Mouse (Mus musculus): Measurements from ENCODE around the gene Lbhd2. TPM values are rescaled to one million over a fixed set of nuclear protein-coding genes. Genes with fewer than 3 reads are reported as not detected.

Gene Lbhd2
- polyA plus RNA-seq (2016; fragmentation: Nextera tagmentation; extraction: Ambion mirVana) = 0.60 and 1.2 TPM in 2 replicates

DNA sequence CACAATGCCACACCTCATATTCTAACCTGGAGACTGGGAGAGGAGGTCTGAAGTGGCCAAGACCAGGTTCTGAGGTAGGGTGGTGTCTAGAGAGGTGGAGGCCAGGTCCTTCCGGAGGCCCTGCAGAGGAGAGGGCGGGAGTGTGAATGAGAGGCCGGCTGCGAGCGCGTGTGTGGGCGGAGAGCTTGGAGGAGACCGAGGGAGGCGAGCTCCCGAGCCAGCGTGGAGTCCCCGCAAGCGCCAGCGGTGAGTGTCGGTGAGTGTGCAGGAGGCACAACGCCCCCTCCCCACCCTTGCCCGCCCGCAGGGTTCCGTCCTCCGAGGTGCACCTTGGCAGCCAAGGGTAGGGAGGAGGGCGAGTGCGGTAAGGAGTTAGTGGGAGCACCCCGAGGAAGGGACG, at the start of gene Lbhd2:
TSS of gene Lbhd2 (plus strand) at position 188 of the 400 bp plus-strand sequence.
- ATAC-seq (ENCODE audit: insufficient number of reproducible peaks, insufficient read depth, low FRiP score, low TSS enrichment) = no peak
- H3K4me2 ChIP-seq (replicated peaks) = peak within 1 kb of the TSS; percentile 37
- H3K36me3 ChIP-seq = no peaks in the 10 kb centered on the region
- H3K4me3 ChIP-seq = peak within 1 kb of the TSS; percentile 25; the same call in 1 of the 2 replicates
- H3K4me1 ChIP-seq = 0 out of 2 replicates have a peak, but pooled peaks cover 4% of the 10 kb centered on the region
- no peak within 1 kb of the TSS for H3K9ac ChIP-seq
- H3K9me3 ChIP-seq = no peaks in the 10 kb centered on the region
- 4% methylated on average over 24 of the region's 24 CpGs for WGBS
- peaks cover 42% of the 10 kb centered on the region for H3K27me3 ChIP-seq
- no peak within 1 kb of the TSS for H3K27ac ChIP-seq

DNA sequence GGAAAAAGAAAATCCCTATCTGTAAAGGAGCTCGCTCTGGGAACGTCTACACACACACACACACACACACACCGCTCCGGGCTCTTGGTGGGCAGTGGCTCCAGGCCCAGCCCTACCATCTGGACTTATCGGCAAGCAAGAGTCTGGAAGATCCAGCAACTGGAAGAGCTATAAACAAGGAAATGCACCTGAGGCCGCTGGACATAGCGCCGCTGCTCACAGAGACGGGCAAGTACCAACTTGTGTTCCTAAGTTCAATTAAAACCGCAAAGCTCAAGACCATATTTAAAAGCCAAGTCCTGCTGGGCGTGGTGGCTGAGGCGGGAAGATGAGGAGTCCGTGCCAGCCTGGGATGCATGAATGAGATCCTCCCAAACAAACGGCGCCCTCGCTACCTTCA, 45.9 kb upstream of the Lbhd2 start:
- H3K4me2 ChIP-seq (replicated peaks) = no peak overlapping the region
- no peaks in the 10 kb centered on the region for H3K36me3 ChIP-seq
- no peak overlapping the region for H3K27ac ChIP-seq
- no peaks in the 10 kb centered on the region for H3K9me3 ChIP-seq
- H3K27me3 ChIP-seq = no peaks in the 10 kb centered on the region
- no peak overlapping the region for H3K9ac ChIP-seq
- H3K4me3 ChIP-seq = no peak overlapping the region
- peaks cover 50% of the 10 kb centered on the region for H3K4me1 ChIP-seq
- ATAC-seq (ENCODE audit: insufficient number of reproducible peaks, insufficient read depth, low FRiP score, low TSS enrichment) = no peak
- WGBS = 88% methylated on average over 16 of the region's 16 CpGs

DNA sequence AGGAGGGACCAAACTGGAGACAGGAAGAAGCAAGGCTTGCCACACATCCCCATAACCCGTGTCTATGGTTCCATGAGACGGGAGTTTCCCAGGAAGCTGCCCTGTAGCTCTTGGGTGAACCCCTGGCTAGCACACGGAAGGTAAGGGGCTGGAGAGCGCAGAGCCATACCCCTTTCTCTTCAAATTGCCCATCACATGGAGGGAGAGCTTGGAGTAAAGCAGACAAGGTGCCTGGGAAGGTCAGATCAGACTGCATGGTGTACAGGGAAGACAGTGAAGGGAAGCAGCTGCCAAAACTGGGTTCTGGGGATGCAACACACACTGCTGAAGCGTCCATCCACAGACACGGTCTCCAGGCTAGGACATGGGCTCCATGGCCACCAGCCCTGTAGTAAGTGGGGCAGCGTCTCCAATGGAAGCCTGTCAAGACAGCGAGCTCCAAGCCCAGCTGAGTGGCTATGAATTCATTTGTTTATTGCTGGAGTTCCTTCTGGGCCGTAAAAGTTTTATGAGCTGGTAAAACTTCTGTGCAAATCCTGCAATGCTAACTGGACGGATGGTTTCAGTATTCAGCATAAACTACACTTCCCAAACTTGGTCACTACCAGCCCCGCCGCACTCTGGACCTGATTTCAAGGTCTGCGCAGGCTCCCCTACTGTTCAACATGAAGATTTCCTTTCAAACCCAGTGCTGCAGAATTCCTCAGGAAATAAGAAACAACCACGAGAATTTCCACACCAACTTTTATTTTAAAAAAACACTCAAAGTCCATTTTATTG, 45.1 kb upstream of the Lbhd2 start:
- Histone ChIP-seq H3K9me3 (no peaks in the 10 kb centered on the region), H3K27me3 (no peaks in the 10 kb centered on the region), H3K4me3 (no peak overlapping the region), H3K9ac (no peak overlapping the region), H3K36me3 (no peaks in the 10 kb centered on the region), H3K4me2 (replicated peaks) (no peak overlapping the region), H3K4me1 (peaks cover 44% of the 10 kb centered on the region), H3K27ac (no peak overlapping the region)
- WGBS = 81% methylated on average over 14 of the region's 14 CpGs
- ATAC-seq (ENCODE audit: insufficient number of reproducible peaks, insufficient read depth, low FRiP score, low TSS enrichment) = no peak

DNA sequence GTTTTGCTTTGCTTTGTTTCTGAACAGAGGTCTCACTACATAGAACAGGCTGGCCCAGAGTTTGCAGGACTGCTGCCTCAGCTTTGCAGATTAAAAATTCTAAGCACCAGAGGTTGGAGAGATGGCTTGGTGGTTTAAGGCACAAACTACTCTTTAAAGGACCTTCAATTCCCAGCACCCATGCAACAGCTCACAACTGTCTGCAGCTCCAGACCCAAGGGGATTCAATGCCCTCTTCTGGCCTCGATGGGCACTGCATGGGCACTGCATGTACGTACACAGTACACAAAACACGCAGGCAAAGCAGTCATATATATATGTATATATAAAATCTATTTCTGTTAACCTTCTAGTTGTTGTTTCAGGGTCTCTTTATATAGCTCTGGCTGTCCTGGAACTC, 42.4 kb upstream of the Lbhd2 start:
- no peak overlapping the region for H3K9ac ChIP-seq
- no peaks in the 10 kb centered on the region for H3K36me3 ChIP-seq
- no peak overlapping the region for H3K4me2 ChIP-seq (replicated peaks)
- H3K27ac ChIP-seq = no peak overlapping the region
- peaks cover 45% of the 10 kb centered on the region for H3K4me1 ChIP-seq
- H3K9me3 ChIP-seq = no peaks in the 10 kb centered on the region
- H3K4me3 ChIP-seq = no peak overlapping the region
- 91% methylated on average over 3 of the region's 3 CpGs for whole genome bisulfite sequencing
- no peak for ATAC-seq (ENCODE audit: insufficient number of reproducible peaks, insufficient read depth, low FRiP score, low TSS enrichment)
- H3K27me3 ChIP-seq = no peaks in the 10 kb centered on the region

DNA sequence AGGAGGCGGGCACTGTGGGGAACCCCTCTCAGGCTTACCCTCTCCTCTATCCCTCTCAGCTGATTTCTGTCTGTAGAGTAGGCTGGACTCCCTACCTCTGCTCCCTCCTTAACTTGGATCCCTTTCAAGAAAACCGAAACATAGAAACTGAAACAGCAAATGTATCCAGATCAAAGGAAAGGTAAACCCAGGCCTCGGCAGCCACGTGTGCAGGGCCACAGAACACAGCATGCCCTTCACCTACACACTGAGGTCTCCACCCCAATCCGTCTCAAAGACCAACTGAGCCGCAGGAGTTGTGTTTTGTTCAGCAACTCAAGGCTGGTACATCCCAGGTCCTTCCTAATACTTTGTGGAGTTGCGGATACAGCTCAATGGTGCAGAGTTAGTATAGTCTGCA, 39.5 kb upstream of the Lbhd2 start:
- H3K4me3 ChIP-seq = no peak overlapping the region
- no peaks in the 10 kb centered on the region for H3K36me3 ChIP-seq
- 88% methylated on average over 7 of the region's 7 CpGs for WGBS
- H3K4me2 ChIP-seq (replicated peaks) = no peak overlapping the region
- H3K9me3 ChIP-seq = no peaks in the 10 kb centered on the region
- no peak overlapping the region for H3K9ac ChIP-seq
- no peak overlapping the region for H3K27ac ChIP-seq
- peaks cover 54% of the 10 kb centered on the region for H3K4me1 ChIP-seq
- no peaks in the 10 kb centered on the region for H3K27me3 ChIP-seq
- ATAC-seq (ENCODE audit: insufficient number of reproducible peaks, insufficient read depth, low FRiP score, low TSS enrichment) = no peak

DNA sequence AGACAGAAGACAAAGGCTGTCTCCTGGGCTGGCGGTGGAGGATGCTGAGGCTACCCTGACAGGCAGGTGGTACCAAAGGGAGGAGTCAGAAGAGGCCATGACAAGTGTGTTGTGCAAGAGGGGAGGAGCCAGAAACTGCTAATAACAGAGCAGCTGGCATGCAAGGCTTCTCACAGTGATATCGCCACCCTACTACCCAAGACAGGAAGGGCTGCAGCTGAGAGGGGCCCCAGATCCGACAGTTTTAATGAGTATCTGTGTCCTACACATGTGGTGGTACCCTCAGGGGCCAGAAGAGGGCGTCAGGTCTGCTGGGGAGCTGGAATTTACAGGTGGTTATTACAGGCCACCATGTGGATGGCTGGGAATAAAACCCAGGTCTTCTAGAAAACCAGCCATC, 36.4 kb upstream of the Lbhd2 start:
- H3K9me3 ChIP-seq = no peaks in the 10 kb centered on the region
- no peak overlapping the region for H3K27ac ChIP-seq
- H3K9ac ChIP-seq = no peak overlapping the region
- WGBS = 54% methylated on average over 4 of the region's 4 CpGs
- H3K4me1 ChIP-seq = peaks cover 44% of the 10 kb centered on the region
- no peaks in the 10 kb centered on the region for H3K36me3 ChIP-seq
- H3K27me3 ChIP-seq = no peaks in the 10 kb centered on the region
- ATAC-seq (ENCODE audit: insufficient number of reproducible peaks, insufficient read depth, low FRiP score, low TSS enrichment) = no peak
- H3K4me3 ChIP-seq = no peak overlapping the region
- H3K4me2 ChIP-seq (replicated peaks) = no peak overlapping the region

DNA sequence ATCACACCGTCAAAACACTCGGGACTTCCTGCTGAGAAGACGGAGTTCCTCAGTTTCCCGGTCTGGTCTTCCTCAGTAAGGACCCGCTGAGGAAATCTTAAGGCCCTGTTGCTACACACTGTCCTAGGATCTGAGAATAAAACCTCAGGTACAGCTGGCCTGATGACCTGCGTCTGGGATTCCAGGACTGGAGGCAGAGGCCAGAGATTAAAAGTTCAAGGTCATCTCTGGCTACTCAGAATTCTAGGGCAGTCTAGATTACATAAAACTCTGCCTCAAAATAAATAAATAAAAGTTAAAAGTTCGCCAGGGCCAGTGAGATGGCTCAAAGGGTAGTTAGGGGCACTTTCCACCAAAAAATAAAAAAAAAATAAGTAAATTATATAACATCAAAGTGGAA, 34.7 kb upstream of the Lbhd2 start:
- Histone ChIP-seq H3K36me3 (no peaks in the 10 kb centered on the region), H3K4me1 (peaks cover 50% of the 10 kb centered on the region), H3K4me2 (replicated peaks) (no peak overlapping the region), H3K9ac (no peak overlapping the region), H3K4me3 (no peak overlapping the region), H3K27ac (no peak overlapping the region), H3K9me3 (no peaks in the 10 kb centered on the region), H3K27me3 (no peaks in the 10 kb centered on the region)
- WGBS = 81% methylated on average over 7 of the region's 7 CpGs
- no peak for ATAC-seq (ENCODE audit: insufficient number of reproducible peaks, insufficient read depth, low FRiP score, low TSS enrichment)

DNA sequence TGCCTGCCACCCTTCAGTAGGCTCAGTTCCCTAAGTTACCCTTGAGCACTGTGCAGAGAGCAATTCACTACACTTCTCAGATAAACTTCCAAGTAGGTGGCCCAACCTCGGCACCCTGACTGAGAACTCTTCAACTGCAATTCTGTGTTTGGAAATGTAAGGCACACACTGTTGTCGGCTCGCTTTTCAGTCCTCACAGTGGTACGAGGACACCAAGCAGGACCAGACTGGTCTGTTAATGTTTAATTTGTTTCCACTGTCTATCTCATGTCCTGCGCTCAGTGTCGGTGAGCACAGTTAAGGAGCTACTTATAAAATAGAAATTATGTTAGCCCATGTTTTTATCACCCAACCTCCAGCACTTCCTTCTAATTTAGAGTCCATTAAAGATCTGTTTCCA, 33.2 kb upstream of the Lbhd2 start:
- H3K4me3 ChIP-seq = no peak overlapping the region
- H3K9ac ChIP-seq = no peak overlapping the region
- no peak for ATAC-seq (ENCODE audit: insufficient number of reproducible peaks, insufficient read depth, low FRiP score, low TSS enrichment)
- H3K36me3 ChIP-seq = no peaks in the 10 kb centered on the region
- no peaks in the 10 kb centered on the region for H3K9me3 ChIP-seq
- no peak overlapping the region for H3K4me2 ChIP-seq (replicated peaks)
- no peak overlapping the region for H3K27ac ChIP-seq
- peaks cover 42% of the 10 kb centered on the region for H3K4me1 ChIP-seq
- WGBS = 81% methylated on average over 6 of the region's 6 CpGs
- H3K27me3 ChIP-seq = no peaks in the 10 kb centered on the region

DNA sequence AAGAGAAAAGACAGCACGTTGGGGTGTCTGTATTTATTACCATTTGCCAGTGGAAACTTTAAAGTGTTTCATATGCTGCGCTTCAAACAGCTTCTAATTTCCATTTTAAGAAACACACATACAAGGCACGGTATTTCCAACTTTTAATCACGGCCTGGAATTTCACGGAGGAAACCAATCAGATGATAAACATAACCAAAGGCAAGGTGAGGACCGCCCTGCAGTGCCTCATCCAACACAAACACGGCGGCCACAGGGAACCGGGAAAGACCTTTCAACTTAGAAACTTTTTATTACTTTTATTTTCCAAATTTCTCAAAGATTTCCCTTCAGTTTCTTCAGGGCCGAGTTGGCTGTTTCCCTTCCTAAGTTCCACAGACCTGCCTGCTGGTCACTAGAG, 31.9 kb upstream of the Lbhd2 start:
- H3K4me1 ChIP-seq = peaks cover 29% of the 10 kb centered on the region
- no peaks in the 10 kb centered on the region for H3K9me3 ChIP-seq
- WGBS = 76% methylated on average over 10 of the region's 10 CpGs
- no peak overlapping the region for H3K4me3 ChIP-seq
- no peak for ATAC-seq (ENCODE audit: insufficient number of reproducible peaks, insufficient read depth, low FRiP score, low TSS enrichment)
- H3K36me3 ChIP-seq = no peaks in the 10 kb centered on the region
- H3K4me2 ChIP-seq (replicated peaks) = 0 out of 2 replicates have a peak overlapping the region, but pooled peaks have one; percentile 94
- no peak overlapping the region for H3K9ac ChIP-seq
- no peaks in the 10 kb centered on the region for H3K27me3 ChIP-seq
- no peak overlapping the region for H3K27ac ChIP-seq

DNA sequence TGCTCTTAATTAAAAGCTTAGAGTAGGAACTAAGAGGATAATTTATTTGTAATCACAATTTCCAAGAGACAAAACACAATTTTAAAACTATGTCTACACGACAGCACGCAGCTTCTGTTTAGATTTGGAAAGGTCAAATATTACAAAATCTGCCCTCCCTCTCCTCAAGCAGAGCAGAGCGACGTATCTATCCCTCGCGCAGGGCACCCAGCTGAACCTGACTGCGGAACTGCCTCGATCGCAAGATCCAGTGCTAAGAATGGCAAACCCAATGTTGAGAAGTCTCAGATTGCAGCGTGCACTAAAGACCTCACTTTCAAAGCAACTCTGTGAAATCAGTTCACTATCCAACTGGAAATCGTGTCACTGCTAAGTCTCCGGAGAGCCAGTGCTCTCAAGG, 31.1 kb upstream of the Lbhd2 start:
- H3K36me3 ChIP-seq = no peaks in the 10 kb centered on the region
- H3K9me3 ChIP-seq = no peaks in the 10 kb centered on the region
- peak overlapping the region; percentile 93 for H3K9ac ChIP-seq
- H3K27me3 ChIP-seq = no peaks in the 10 kb centered on the region
- no peak for ATAC-seq (ENCODE audit: insufficient number of reproducible peaks, insufficient read depth, low FRiP score, low TSS enrichment)
- peak overlapping the region; percentile 98 for H3K4me3 ChIP-seq
- no peak overlapping the region for H3K27ac ChIP-seq
- H3K4me2 ChIP-seq (replicated peaks) = peak overlapping the region; percentile 94
- H3K4me1 ChIP-seq = peaks cover 22% of the 10 kb centered on the region
- 62% methylated on average over 12 of the region's 12 CpGs for WGBS

DNA sequence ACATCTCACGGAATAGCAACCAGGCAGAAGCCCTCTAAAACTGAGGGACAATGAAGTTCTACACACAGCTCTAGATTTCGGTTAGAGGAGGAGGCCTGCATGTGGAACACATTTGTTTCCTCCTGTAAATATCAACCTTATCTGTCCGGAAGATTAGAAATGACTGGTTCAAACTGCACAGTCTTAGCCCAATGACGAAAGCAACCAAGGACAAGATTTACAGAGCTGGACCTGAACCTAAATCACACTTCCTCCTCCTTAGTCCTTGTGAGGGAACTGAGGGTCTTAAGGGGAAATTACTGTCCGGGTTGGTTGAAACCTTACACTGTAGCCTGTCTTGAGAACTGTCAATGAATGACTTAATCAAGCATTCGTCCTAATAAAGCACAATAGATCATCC, 30.6 kb upstream of the Lbhd2 start:
- Histone ChIP-seq H3K27ac (no peak overlapping the region), H3K4me3 (peak overlapping the region; percentile 98), H3K4me2 (replicated peaks) (peak overlapping the region; percentile 94), H3K4me1 (peaks cover 21% of the 10 kb centered on the region), H3K36me3 (no peaks in the 10 kb centered on the region), H3K27me3 (no peaks in the 10 kb centered on the region), H3K9me3 (no peaks in the 10 kb centered on the region), H3K9ac (peak overlapping the region; percentile 93)
- ATAC-seq (ENCODE audit: insufficient number of reproducible peaks, insufficient read depth, low FRiP score, low TSS enrichment) = no peak
- 27% methylated on average over 6 of the region's 6 CpGs for WGBS

DNA sequence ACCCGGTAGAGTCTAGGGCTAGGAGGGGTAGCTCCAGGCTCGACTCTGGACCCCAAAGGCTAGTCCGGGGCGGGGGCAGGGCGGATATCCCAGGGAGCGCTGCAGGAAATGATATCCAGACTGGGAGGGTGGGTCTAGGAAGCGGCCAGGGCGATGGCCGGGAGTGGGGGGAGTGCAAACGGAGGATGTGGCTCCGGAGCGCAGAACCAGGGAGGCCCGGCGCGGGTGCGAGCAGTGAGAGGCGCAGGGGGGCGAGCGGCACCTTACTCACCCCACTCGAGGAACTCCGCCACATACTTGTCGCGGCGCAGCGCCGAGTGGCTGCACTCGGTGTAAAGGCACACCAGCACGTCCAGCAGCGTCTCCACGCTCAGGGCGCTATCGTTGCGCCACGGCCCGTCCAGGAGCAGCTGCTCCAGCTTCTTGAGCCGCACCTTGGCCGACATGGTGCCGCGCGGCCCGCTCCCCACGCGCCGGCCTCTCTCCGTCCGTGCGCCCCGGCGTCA, 29.7 kb upstream of the Lbhd2 start:
- peak overlapping the region; percentile 90 for H3K27ac ChIP-seq
- under 1% methylated on average over 49 of the region's 49 CpGs for WGBS
- no peaks in the 10 kb centered on the region for H3K9me3 ChIP-seq
- peaks cover 21% of the 10 kb centered on the region for H3K4me1 ChIP-seq
- H3K36me3 ChIP-seq = no peaks in the 10 kb centered on the region
- peak overlapping the region; percentile 94 for H3K4me2 ChIP-seq (replicated peaks)
- no peaks in the 10 kb centered on the region for H3K27me3 ChIP-seq
- peak overlapping the region; percentile 93 for H3K9ac ChIP-seq
- peak overlapping the region; percentile 98 for H3K4me3 ChIP-seq
- ATAC-seq (ENCODE audit: insufficient number of reproducible peaks, insufficient read depth, low FRiP score, low TSS enrichment) = peak; percentile 42
